Mouse (Mus musculus) cerebellum, adult 9-10 months (tissue): ENCODE results near the gene Tenm4.
A peak's percentile ranks its signal among the peaks of the same experiment; 100 is the strongest.

Experiments
- DNase-seq: peaks from one replicate; pipeline ENCODE4 v3.0.0; 2022

The Tenm4 gene

GRCm38 (mm10) chr7:96753335-96754095 is 582.5 kb downstream of the Tenm4 start:
- DNase-seq = no peak

- DNase-seq = no peak
Observed at GRCm38 (mm10) chr7:96754175-96754574, 583.1 kb downstream of the Tenm4 start.

GRCm38 (mm10) chr7:96755459-96756094 is 584.5 kb downstream of the Tenm4 start:
- DNase-seq = no peak

GRCm38 (mm10) chr7:96756104-96756742 is 585.2 kb downstream of the Tenm4 start:
- DNase-seq = no peak

- DNase-seq = no peak
Observed at GRCm38 (mm10) chr7:96757067-96757466, 586.0 kb downstream of the Tenm4 start.

- no peak for DNase-seq
Observed at GRCm38 (mm10) chr7:96760208-96760607, 589.2 kb downstream of the Tenm4 start.

- no peak for DNase-seq
Observed at GRCm38 (mm10) chr7:96761151-96761550, 590.1 kb downstream of the Tenm4 start.

- no peak for DNase-seq
Observed at GRCm38 (mm10) chr7:96765321-96765960, 594.4 kb downstream of the Tenm4 start.

- DNase-seq = no peak
Observed at GRCm38 (mm10) chr7:96767090-96767489, 596.0 kb downstream of the Tenm4 start.

GRCm38 (mm10) chr7:96768718-96769117 is 597.7 kb downstream of the Tenm4 start:
- DNase-seq = no peak

- DNase-seq = no peak
Observed at GRCm38 (mm10) chr7:96769784-96770183, 598.7 kb downstream of the Tenm4 start.

GRCm38 (mm10) chr7:96772966-96773365 is 601.9 kb downstream of the Tenm4 start:
- no peak for DNase-seq

- DNase-seq = peak; percentile 45
Observed at GRCm38 (mm10) chr7:96773585-96774225, 602.7 kb downstream of the Tenm4 start.

GRCm38 (mm10) chr7:96775080-96775486 is 604.0 kb downstream of the Tenm4 start:
- DNase-seq = no peak

- DNase-seq = no peak
Observed at GRCm38 (mm10) chr7:96777938-96778600, 607.0 kb downstream of the Tenm4 start.

GRCm38 (mm10) chr7:96778601-96778969 is 607.5 kb downstream of the Tenm4 start:
- no peak for DNase-seq

GRCm38 (mm10) chr7:96780556-96780955 is 609.5 kb downstream of the Tenm4 start:
- DNase-seq = no peak

GRCm38 (mm10) chr7:96781068-96781467 is 610.0 kb downstream of the Tenm4 start:
- no peak for DNase-seq

GRCm38 (mm10) chr7:96782686-96783085 is 611.6 kb downstream of the Tenm4 start:
- DNase-seq = no peak

GRCm38 (mm10) chr7:96785808-96786207 is 614.8 kb downstream of the Tenm4 start:
- no peak for DNase-seq

- no peak for DNase-seq
Observed at GRCm38 (mm10) chr7:96786262-96787044, 615.4 kb downstream of the Tenm4 start.

GRCm38 (mm10) chr7:96788135-96788534 is 617.1 kb downstream of the Tenm4 start:
- no peak for DNase-seq
